Mouse (Mus musculus) midbrain, postnatal 0 days (tissue): Measurements from ENCODE around the gene Ier5. TPM values are rescaled to one million over a fixed set of nuclear protein-coding genes. Genes with fewer than 3 reads are reported as not detected.

Experiments
- ATAC-seq: fragments of 200-750 bp; cut with Nextera tagmentation; 2 replicates; pipeline ENCODE4 v1.8.0; 2017; ENCODE audit warnings: moderate number of reproducible peaks, mild to moderate bottlenecking, moderate TSS enrichment, moderate library complexity; ENCODE audit not compliant: low FRiP score
- DNase-seq: peaks from one replicate; pipeline ENCODE4 v3.0.0-alpha.2; 2015; ENCODE audit warnings: low spot score
- H3K27ac ChIP-seq: fragments of 300-500 bp; sonication (generic); 2 replicates; pipeline ENCODE4 v1.5.1; 2014; ENCODE audit warnings: low read depth, mild to moderate bottlenecking, low read length, mixed read lengths
- H3K27me3 ChIP-seq: fragments of 300-500 bp; sonication (generic); 2 replicates; pipeline ENCODE4 v1.6.1; 2014; ENCODE audit warnings: low read length, control low read depth, mixed read lengths; ENCODE audit not compliant: insufficient read depth
- H3K36me3 ChIP-seq: fragments of 300-500 bp; sonication (generic); 2 replicates; pipeline ENCODE4 v1.6.1; 2014; ENCODE audit warnings: low read length, control low read depth, mixed read lengths; ENCODE audit not compliant: insufficient read depth
- H3K4me1 ChIP-seq: fragments of 300-500 bp; sonication (generic); 2 replicates; pipeline ENCODE4 v1.6.1; 2014; ENCODE audit warnings: mild to moderate bottlenecking, control low read depth, antibody characterized with exemption, low read length, mixed read lengths; ENCODE audit not compliant: insufficient read depth
- H3K4me2 ChIP-seq: fragments of 300-500 bp; sonication (generic); 2 replicates; pipeline ENCODE4 v1.6.1; 2014; ENCODE audit warnings: low read depth, mild to moderate bottlenecking, low read length, mixed read lengths; ENCODE audit not compliant: poor library complexity, severe bottlenecking
- H3K4me3 ChIP-seq: fragments of 300-500 bp; sonication (generic); 2 replicates; pipeline ENCODE4 v1.5.1; 2014; ENCODE audit warnings: low read depth, mild to moderate bottlenecking, low read length, moderate library complexity
- H3K9ac ChIP-seq: fragments of 300-500 bp; sonication (generic); replicated peaks from 2 replicates; pipeline ENCODE4 v1.6.1; 2014; ENCODE audit warnings: mild to moderate bottlenecking, low read length, moderate library complexity, mixed read lengths; ENCODE audit not compliant: poor library complexity, severe bottlenecking
- H3K9me3 ChIP-seq: fragments of 300-500 bp; sonication (generic); 2 replicates; pipeline ENCODE4 v1.6.1; 2016; ENCODE audit warnings: low read length, control low read depth
- CTCF ChIP-seq: IDR thresholded peaks from 2 replicates; pipeline ENCODE4 v1.5.1; 2016; ENCODE audit warnings: antibody characterized with exemption, mild to moderate bottlenecking
- WGBS: fragments of 180-500 bp; shearing (Covaris S2); extraction: QIAGEN DNeasy Blood & Tissue Kit; methylation state at CpG from one replicate; pipeline ENCODE4 v1.1.7; 2014; 5-methylcytosine and 5-hydroxymethylcytosine counted together
- polyA plus RNA-seq: library from polyadenylated mRNA; unstranded; fragments of >200 nt; fragmentation: Nextera tagmentation; extraction: Ambion mirVana; gene quantifications from 2 replicates; pipeline ENCODE4 v1.2.1, GENCODE M21; 2015
- total RNA-seq: library from RNA; depleted of rRNA; stranded (reverse); fragments of >200 nt; gene quantifications from 2 replicates; pipeline ENCODE4 v1.2.3, GENCODE M21; 2014

Ier5 gene
- total and polyA plus RNA-seq, 2 experiments from 2014 or later: 4.0 to 44.2 TPM

DNA sequence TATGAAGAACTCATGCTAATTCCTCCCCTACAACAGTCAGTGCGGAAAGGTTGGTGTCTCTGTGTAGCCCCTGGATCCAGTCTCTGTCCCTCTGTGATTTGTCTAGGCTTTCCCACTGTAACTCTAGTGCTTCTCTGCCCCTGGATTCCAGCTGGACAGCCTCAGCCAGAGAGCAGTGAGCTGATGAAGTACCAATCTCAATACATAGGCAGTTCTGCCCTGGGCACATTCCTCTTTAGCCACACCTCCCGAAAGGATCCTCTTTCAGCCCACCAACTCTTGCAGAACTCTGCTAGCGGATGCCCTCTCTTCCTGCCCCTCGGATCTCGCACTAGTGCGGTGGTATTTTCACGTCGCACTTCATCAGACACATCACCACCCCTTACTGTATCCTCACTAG, 35.4 kb upstream of the Ier5 start:
- H3K9me3 ChIP-seq: no peaks in the 10 kb centered on the region
- 66% methylated on average over 8 of the region's 8 CpGs for WGBS
- H3K4me3 ChIP-seq: no peak overlapping the region
- H3K4me1 ChIP-seq: no peaks in the 10 kb centered on the region
- H3K36me3 ChIP-seq: no peaks in the 10 kb centered on the region
- H3K9ac ChIP-seq: no peak overlapping the region
- H3K4me2 ChIP-seq: no peak overlapping the region
- no peak for TF ChIP-seq CTCF
- H3K27ac ChIP-seq: no peak overlapping the region
- H3K27me3 ChIP-seq: no peaks in the 10 kb centered on the region
- DNase-seq (no peak), ATAC-seq (no peak)

DNA sequence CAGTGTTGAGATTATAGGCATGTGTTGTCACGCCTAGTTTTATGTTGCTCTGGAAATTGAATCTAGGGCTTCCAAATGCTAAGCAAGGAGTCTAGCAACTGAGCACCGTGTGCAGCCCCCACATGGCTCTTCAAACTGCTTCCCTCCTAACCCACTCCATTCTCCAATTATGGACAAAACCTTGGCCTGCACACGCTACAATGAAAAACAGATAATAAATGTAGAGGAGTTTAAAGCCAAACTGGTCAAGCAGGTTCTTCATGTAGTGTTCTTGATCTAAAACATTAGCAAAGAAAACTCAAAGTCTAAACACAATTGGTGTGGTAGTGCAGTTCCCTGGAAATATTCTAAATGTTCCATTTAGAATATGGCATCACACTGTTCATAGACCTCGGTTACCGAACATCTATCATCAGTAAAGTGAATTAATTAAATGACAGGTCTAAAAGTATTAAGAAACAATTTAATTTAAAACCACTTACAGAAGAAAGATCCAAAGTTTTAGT, 28.0 kb upstream of the Ier5 start:
- no peak for ATAC-seq
- no peak overlapping the region for H3K27ac ChIP-seq
- 90% methylated on average over 5 of the region's 5 CpGs for WGBS
- no peak overlapping the region for H3K4me3 ChIP-seq
- DNase-seq: no peak
- H3K36me3 ChIP-seq: no peaks in the 10 kb centered on the region
- H3K4me1 ChIP-seq: no peaks in the 10 kb centered on the region
- no peaks in the 10 kb centered on the region for H3K27me3 ChIP-seq
- no peaks in the 10 kb centered on the region for H3K9me3 ChIP-seq
- H3K9ac ChIP-seq: no peak overlapping the region
- no peak overlapping the region for H3K4me2 ChIP-seq
- TF ChIP-seq CTCF: no peak

DNA sequence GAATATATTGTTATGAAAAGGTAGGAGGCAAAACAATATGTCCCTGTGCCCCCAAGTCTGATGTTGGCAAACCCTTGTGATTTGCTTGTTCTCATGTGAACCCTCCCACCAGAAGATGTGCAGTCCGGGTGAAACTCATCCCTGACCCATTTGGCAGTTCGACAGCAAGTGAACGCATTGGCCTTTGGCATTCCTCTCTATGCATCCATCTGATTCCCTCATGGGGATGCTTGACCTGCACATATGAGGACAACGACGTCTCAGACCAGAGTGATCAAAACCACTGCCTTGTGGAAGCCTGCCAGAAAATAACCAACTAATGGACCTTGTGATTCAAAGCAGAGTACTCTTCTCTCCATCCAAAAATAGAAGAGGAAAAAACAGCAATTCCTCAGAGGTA, 27.3 kb upstream of the Ier5 start:
- Histone ChIP-seq H3K9ac (no peak overlapping the region), H3K27me3 (no peaks in the 10 kb centered on the region), H3K36me3 (no peaks in the 10 kb centered on the region), H3K9me3 (no peaks in the 10 kb centered on the region), H3K4me3 (no peak overlapping the region), H3K4me1 (no peaks in the 10 kb centered on the region), H3K27ac (no peak overlapping the region), H3K4me2 (no peak overlapping the region)
- no peak for ATAC-seq
- WGBS: 86% methylated on average over 5 of the region's 5 CpGs
- no peak for TF ChIP-seq CTCF
- DNase-seq: no peak

DNA sequence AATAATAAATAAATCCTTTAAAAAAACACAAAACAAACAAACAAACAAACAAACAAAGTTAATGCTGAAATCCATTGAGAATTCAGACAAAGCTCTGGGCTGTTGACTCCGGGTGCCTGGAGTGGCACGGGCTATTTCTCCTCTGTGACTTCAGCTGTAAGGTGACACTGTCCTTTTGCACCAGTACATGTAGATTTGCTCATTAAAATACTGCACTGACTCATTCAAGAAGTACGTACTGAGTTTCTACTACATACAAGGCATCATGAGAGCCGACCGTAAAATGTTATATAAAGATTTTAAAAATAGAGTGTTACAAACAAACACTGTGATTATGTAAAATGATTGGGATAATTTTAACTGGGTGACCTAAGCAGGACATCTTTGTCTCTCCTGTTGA, 25.0 kb upstream of the Ier5 start:
- no peaks in the 10 kb centered on the region for H3K36me3 ChIP-seq
- no peaks in the 10 kb centered on the region for H3K27me3 ChIP-seq
- ATAC-seq (no peak), DNase-seq (no peak)
- H3K4me1 ChIP-seq: no peaks in the 10 kb centered on the region
- TF ChIP-seq CTCF: no peak
- no peak overlapping the region for H3K9ac ChIP-seq
- no peaks in the 10 kb centered on the region for H3K9me3 ChIP-seq
- H3K27ac ChIP-seq: no peak overlapping the region
- no peak overlapping the region for H3K4me2 ChIP-seq
- H3K4me3 ChIP-seq: no peak overlapping the region
- 95% methylated on average over 5 of the region's 5 CpGs for WGBS

DNA sequence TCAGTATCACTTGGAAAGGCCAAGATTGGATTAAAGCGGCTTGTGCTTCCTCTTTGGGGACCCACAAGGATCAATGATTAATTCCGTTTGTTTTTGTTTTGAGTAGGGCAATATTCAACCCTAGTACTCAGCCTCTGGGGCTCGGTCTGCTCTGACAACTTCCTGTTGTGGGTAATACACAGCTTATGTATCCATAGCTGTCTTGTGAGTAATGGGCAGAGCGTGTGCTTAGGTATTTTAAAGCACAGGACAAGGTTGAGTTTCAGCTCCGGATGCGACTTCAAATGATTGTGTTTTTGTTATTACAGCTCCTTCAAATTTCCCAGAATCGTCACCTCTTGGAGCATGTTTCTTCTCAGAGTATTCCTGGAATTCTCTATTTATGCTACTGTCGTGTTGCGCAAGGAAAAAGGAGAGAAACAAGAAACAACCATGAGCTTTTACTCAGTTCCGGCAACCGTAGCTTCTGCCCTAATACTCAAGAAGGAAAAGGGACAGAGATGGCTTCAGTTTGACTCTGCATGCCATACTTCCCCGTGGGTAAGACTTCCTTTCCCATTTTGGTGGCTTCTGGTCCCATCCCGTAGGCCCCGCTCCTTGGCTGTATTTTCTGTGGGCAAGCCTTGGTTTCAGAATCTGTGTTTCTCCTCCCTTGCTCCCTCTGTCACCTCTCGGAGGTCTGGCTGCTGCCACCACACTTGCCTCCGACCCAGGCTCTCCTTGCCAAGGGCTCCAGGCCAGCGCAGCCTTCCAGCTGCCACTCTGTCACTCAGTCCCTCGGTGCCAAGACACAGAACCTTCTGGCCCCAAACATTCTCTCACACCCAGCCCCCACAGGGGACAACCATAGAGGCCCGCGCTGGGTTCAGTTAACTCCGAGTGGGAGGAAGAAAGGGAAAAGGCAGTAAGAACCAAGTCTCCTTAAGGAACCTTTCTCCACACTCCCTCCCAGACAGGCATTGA, 22.8 kb upstream of the Ier5 start:
- 77% methylated on average over 21 of the region's 21 CpGs for WGBS
- no peak overlapping the region for H3K27ac ChIP-seq
- H3K4me1 ChIP-seq: no peaks in the 10 kb centered on the region
- peak; percentile 76 for DNase-seq
- H3K9me3 ChIP-seq: no peaks in the 10 kb centered on the region
- no peak overlapping the region for H3K4me3 ChIP-seq
- ATAC-seq: no peak
- H3K4me2 ChIP-seq: no peak overlapping the region
- H3K27me3 ChIP-seq: no peaks in the 10 kb centered on the region
- H3K9ac ChIP-seq: no peak overlapping the region
- no peak for TF ChIP-seq CTCF
- H3K36me3 ChIP-seq: no peaks in the 10 kb centered on the region

DNA sequence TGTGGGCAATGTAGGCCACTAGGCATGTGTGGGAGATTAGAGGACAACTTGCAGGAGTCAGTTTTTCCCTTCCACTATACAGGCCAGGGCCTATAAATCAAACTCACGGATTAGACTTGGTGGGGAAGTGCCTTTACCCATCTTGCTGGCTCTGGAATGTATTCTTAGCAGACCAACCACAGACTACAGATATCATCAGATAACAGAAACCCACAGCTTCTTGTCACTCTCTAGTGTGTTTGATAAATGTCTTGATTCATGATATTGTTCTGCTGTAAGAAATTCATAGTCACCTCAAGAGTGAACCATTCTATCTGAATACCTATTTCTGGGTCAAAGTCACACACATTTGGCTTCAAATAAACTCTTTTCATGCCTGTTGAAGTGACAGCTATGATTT, 20.3 kb upstream of the Ier5 start:
- 83% methylated on average over 1 of the region's 1 CpGs for WGBS
- no peak overlapping the region for H3K4me2 ChIP-seq
- no peak overlapping the region for H3K27ac ChIP-seq
- ATAC-seq: no peak
- DNase-seq: no peak
- H3K9ac ChIP-seq: no peak overlapping the region
- H3K27me3 ChIP-seq: no peaks in the 10 kb centered on the region
- no peak for TF ChIP-seq CTCF
- H3K4me3 ChIP-seq: no peak overlapping the region
- no peaks in the 10 kb centered on the region for H3K36me3 ChIP-seq
- H3K4me1 ChIP-seq: no peaks in the 10 kb centered on the region
- H3K9me3 ChIP-seq: no peaks in the 10 kb centered on the region
